Mouse (Mus musculus) ES-Bruce4 (cell line): ENCODE measurements around the gene Agpat1. TPM values are rescaled to one million over a fixed set of nuclear protein-coding genes. Genes with fewer than 3 reads are reported as not detected.

Source experiments
- H3K27ac ChIP-seq: 2 replicates; pipeline ENCODE4 v1.5.1; 2012; ENCODE audit warnings: low read length, inconsistent platforms; ENCODE audit not compliant: insufficient read depth
- H3K27me3 ChIP-seq: 2 replicates; pipeline ENCODE4 v1.6.1; 2012; ENCODE audit warnings: mild to moderate bottlenecking, low read length, inconsistent platforms; ENCODE audit not compliant: control insufficient read depth, poor library complexity, insufficient read depth, severe bottlenecking
- H3K36me3 ChIP-seq: 2 replicates; pipeline ENCODE4 v1.6.1; 2012; ENCODE audit warnings: inconsistent platforms, mild to moderate bottlenecking, low read length, moderate library complexity; ENCODE audit not compliant: control insufficient read depth, poor library complexity, insufficient read depth, severe bottlenecking
- H3K4me1 ChIP-seq: one replicate; pipeline ENCODE4 v1.8.1; 2011; ENCODE audit warnings: low read length; ENCODE audit not compliant: control insufficient read depth, insufficient read depth
- H3K4me3 ChIP-seq: 2 replicates; pipeline ENCODE4 v1.5.1; 2011; ENCODE audit warnings: low read depth, mild to moderate bottlenecking, low read length
- H3K9ac ChIP-seq: 2 replicates; pipeline ENCODE4 v1.6.1; 2012; ENCODE audit warnings: low read depth, mild to moderate bottlenecking, inconsistent platforms; ENCODE audit not compliant: poor library complexity, severe bottlenecking
- H3K9me3 ChIP-seq: replicated peaks from 2 replicates; pipeline ENCODE4 v1.6.1; 2012; ENCODE audit warnings: mild to moderate bottlenecking, low read length, inconsistent platforms; ENCODE audit not compliant: control insufficient read depth, poor library complexity, insufficient read depth, severe bottlenecking
- CTCF ChIP-seq: IDR thresholded peaks from one replicate; pipeline ENCODE4 v1.8.1; 2011; ENCODE audit warnings: low read depth, low read length
- EP300 ChIP-seq: IDR thresholded peaks from 2 replicates; pipeline ENCODE4 v1.6.1; 2011; ENCODE audit warnings: low read depth, low read length; ENCODE audit not compliant: insufficient read depth
- POLR2A ChIP-seq: IDR thresholded peaks from one replicate; pipeline ENCODE4 v1.8.1; 2011; ENCODE audit warnings: low read length; ENCODE audit not compliant: insufficient read depth
- polyA plus RNA-seq: library from polyadenylated mRNA; stranded (reverse); fragments of >200 nt; gene quantifications from 2 replicates; pipeline ENCODE4 v1.2.4, GENCODE M21; 2011; ENCODE audit warnings: low read depth; ENCODE audit not compliant: missing spikeins, insufficient read depth, insufficient read length

The Agpat1 gene
- polyA plus RNA-seq, 1 experiment: 66.8 TPM

DNA sequence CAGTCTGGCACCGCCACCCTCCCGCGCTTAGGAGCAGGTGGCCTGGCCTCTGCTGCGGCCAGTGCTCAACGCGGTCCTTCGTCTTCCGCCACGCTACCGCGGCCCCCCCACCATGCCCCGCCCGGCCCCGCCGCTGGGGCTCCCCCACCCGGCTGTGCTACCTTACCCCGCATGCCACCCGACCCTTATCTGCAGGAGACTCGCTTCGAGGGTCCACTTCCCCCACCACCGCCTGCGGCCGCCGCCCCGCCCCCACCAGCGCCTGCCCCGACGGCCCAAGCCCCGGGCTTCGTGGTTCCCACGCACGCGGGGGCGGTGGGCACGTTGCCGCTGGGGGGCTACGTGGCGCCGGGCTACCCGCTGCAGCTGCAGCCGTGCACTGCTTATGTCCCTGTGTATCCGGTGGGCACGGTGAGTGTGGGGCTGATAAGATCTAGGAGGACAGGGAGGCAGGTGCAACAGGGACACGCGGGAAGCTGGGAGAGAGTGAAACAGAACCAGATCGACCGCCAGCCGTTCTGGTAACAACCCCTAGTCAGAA is 26.8 kb downstream of the Agpat1 start:
- Histone ChIP-seq H3K9ac (peak overlapping the region; percentile 49), H3K4me1 (no peaks in the 10 kb centered on the region), H3K27me3 (peaks cover 4% of the 10 kb centered on the region; the same call in 1 of the 2 replicates), H3K9me3 (no peaks in the 10 kb centered on the region), H3K36me3 (no peaks in the 10 kb centered on the region), H3K27ac (no peak overlapping the region), H3K4me3 (peak overlapping the region; percentile 14; the same call in 1 of the 2 replicates)
- TF ChIP-seq EP300 (no peak), POLR2A (no peak), CTCF (no peak)

DNA sequence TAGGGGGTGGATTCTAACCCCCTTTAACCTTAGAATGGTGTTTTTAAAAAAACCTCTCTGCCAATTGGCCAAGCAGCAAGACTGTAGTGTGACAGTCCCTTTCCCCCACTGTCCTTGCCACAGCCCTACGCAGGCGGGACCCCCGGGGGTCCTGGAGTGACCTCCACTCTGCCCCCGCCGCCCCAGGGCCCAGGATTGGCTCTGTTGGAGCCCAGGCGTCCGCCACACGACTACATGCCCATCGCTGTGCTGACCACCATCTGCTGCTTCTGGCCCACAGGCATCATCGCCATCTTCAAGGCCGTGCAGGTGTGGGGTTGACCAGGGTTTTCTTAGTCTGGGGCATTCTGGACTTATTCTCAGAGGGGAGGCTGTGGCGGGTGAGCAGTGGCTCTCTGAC is 27.6 kb downstream of the Agpat1 start:
- TF ChIP-seq POLR2A: no peak
- no peak for TF ChIP-seq EP300
- no peak for TF ChIP-seq CTCF
- Histone ChIP-seq H3K9me3 (no peaks in the 10 kb centered on the region), H3K27ac (no peak overlapping the region), H3K4me1 (no peaks in the 10 kb centered on the region), H3K4me3 (peak overlapping the region; percentile 43), H3K9ac (peak overlapping the region; percentile 20; the same call in 1 of the 2 replicates), H3K27me3 (peaks cover 4% of the 10 kb centered on the region; the same call in 1 of the 2 replicates), H3K36me3 (no peaks in the 10 kb centered on the region)

DNA sequence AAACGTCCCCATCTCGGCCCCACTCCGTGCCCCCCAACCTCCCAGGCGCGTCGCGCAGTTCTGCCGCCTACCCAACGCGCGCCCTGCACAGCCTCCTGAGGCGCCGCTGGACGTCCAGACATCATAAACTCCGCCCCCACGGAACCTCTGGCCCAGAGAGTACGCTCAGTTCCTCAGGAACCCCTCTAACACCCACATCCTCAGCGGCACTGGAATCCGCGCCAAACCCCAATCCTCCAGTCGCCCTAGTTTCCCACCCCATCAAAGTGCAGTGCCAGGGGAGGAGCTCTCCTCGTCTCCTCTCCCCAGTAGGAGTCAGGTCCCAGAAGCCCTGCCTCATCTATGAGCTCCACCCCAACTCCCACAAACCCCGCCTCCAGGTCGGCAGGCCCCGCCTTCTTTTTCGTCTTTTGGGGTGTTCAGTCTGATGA is 28.2 kb downstream of the Agpat1 start:
- no peaks in the 10 kb centered on the region for H3K4me1 ChIP-seq
- H3K27ac ChIP-seq: no peak overlapping the region
- peaks cover 4% of the 10 kb centered on the region; the same call in 1 of the 2 replicates for H3K27me3 ChIP-seq
- H3K36me3 ChIP-seq: no peaks in the 10 kb centered on the region
- peak; percentile 35 for TF ChIP-seq POLR2A
- TF ChIP-seq CTCF: no peak
- no peaks in the 10 kb centered on the region for H3K9me3 ChIP-seq
- peak overlapping the region; percentile 31 for H3K9ac ChIP-seq
- H3K4me3 ChIP-seq: peak overlapping the region; percentile 75

DNA sequence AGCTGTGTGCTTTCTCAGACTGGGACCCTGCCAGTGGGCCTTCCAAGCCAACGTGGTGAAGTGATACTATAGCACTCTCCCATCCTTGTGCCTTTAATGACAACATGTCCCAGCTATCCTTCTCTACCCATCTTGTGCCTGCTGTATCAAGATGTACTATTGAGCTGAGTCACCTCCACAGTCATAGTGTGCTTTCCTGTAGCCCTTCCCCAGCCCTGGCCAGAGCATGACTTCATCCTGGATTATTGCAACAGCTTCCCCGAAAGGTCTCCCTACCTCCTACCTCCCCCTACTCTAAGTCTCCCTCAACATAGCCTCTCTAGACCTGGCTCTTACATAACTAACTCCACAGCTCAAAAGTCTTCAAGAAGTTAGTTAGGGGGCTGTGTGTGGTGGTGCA is 31.6 kb downstream of the Agpat1 start:
- Histone ChIP-seq H3K27ac (no peak overlapping the region), H3K27me3 (peaks cover 2% of the 10 kb centered on the region; the same call in 1 of the 2 replicates), H3K9ac (no peak overlapping the region), H3K36me3 (no peaks in the 10 kb centered on the region), H3K4me1 (no peaks in the 10 kb centered on the region), H3K4me3 (no peak overlapping the region), H3K9me3 (no peaks in the 10 kb centered on the region)
- TF ChIP-seq EP300: no peak
- no peak for TF ChIP-seq POLR2A
- TF ChIP-seq CTCF: no peak

DNA sequence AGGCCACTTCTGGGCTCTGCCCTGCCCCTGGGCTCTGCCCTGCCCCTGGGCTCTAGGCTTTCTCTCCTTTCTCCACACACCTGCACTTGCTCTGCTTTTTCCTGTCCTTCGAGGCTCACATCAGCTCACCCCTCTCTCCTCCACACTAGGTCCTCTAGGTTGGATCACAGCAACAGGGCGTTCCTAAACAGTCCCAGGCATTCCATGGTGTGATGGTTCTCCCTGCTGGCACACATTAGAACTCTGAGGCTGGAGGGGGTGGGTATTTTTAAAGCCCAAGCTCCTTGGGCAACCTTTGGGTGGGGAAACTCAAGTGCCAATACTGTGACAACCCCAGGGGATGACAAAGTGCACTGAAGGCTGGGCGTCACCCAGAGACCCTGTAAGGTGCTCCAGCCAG is 33.4 kb downstream of the Agpat1 start:
- no peak overlapping the region for H3K4me3 ChIP-seq

DNA sequence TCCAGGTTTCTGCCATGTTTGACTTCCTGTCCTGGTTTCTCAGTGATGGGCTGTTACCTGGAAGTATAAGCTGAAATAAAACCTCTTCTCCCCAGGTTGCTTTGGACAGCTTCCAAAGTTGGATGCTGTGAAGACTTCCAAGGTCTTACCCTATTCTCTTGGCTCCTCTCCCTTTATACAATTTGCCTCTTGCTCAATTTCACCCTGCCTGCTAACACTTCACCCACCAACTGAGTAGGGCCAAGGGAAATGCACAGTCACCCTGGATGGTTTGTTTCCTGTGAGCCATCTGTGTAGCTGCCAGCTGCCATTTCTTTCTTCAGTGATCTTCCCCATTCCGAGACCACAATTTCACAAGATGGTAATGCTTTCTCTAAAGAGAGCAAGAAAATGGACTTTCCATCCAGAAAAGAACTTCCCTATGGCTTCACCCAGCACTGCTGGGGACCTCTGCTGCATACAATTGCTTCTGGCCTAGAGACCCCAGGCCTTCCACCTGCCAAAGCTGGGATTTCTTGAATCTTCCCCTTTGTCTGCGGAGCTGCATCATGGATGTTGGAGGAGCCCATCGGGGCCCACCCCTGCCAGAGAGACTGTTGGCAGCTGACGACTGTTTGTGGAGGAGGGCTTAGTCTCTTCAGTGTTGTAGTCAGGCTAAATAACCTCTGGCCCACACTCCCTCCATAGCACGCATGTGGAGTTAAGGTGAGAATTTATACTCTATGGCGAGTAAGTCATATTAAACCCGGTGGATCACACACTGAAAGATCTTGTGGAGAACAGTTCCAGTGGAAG is 35.6 kb downstream of the Agpat1 start:
- Histone ChIP-seq H3K27me3 (no peaks in the 10 kb centered on the region), H3K27ac (no peak overlapping the region), H3K36me3 (no peaks in the 10 kb centered on the region), H3K9me3 (no peaks in the 10 kb centered on the region), H3K9ac (no peak overlapping the region), H3K4me3 (no peak overlapping the region), H3K4me1 (no peaks in the 10 kb centered on the region)
- TF ChIP-seq CTCF (no peak), EP300 (no peak), POLR2A (no peak)

More for the DNA sequence above, 33.4 kb downstream of the Agpat1 start:
- H3K36me3 ChIP-seq: no peaks in the 10 kb centered on the region
- no peaks in the 10 kb centered on the region for H3K9me3 ChIP-seq
- H3K27me3 ChIP-seq: no peaks in the 10 kb centered on the region
- H3K9ac ChIP-seq: no peak overlapping the region
- H3K4me1 ChIP-seq: no peaks in the 10 kb centered on the region
- no peak for TF ChIP-seq CTCF
- no peak for TF ChIP-seq POLR2A
- no peak for TF ChIP-seq EP300
- no peak overlapping the region for H3K27ac ChIP-seq
